Mouse (Mus musculus) lung, adult 2 months (tissue): ENCODE measurements around the gene Ncor2.

Experiments used
- CTCF ChIP-seq: fragments of 200-500 bp; IDR thresholded peaks from 2 replicates; pipeline ENCODE4 v1.5.1; 2011; ENCODE audit warnings: mild to moderate bottlenecking, low read length, control low read depth; ENCODE audit not compliant: insufficient read depth
- POLR2A ChIP-seq: fragments of 200-500 bp; IDR thresholded peaks from 2 replicates; pipeline ENCODE4 v1.6.1; 2011; ENCODE audit warnings: low read depth, mild to moderate bottlenecking, control low read depth, low read length, borderline replicate concordance; ENCODE audit errors: extremely low read depth

GRCm38 (mm10) chr5:125072425-125072824 lies 106.6 kb downstream of the Ncor2 start:
- TF ChIP-seq CTCF: no peak
- no peak for TF ChIP-seq POLR2A
